Mouse (Mus musculus) erythroblast, adult 5-6 weeks (primary cell): ENCODE data around the gene S100a2. TPM values are rescaled to one million over a fixed set of nuclear protein-coding genes. Genes with fewer than 3 reads are reported as not detected.

Source experiments
- ATAC-seq: replicated peaks from 2 replicates; pipeline ENCODE4 v1.8.0; 2016; ENCODE audit warnings: moderate number of reproducible peaks, mild to moderate bottlenecking, moderate TSS enrichment, inconsistent platforms; ENCODE audit not compliant: poor library complexity, low FRiP score, severe bottlenecking
- total RNA-seq, 2 experiments: library from RNA; stranded (forward) in 1 of 2; stranded (reverse) in 1 of 2; fragments of 150-400 nt in 1 of 2; fragments of 200-764, 138-1000 nt in 1 of 2; gene quantifications; 2 replicates each; pipeline versions ENCODE4 v1.2.3 to v1.2.4; 2015 to 2017; ENCODE audit warnings: low replicate concordance in 2 of 2

Gene S100a2
- total RNA-seq, 2 experiments from 2014 or later: not detected

GRCm38 (mm10) chr3:90594466-90594865 lies 4.4 kb downstream of the S100a2 start:
- ATAC-seq: no peak

- ATAC-seq: no peak
Observed at GRCm38 (mm10) chr3:90595556-90595955, 5.5 kb downstream of the S100a2 start.

DNA sequence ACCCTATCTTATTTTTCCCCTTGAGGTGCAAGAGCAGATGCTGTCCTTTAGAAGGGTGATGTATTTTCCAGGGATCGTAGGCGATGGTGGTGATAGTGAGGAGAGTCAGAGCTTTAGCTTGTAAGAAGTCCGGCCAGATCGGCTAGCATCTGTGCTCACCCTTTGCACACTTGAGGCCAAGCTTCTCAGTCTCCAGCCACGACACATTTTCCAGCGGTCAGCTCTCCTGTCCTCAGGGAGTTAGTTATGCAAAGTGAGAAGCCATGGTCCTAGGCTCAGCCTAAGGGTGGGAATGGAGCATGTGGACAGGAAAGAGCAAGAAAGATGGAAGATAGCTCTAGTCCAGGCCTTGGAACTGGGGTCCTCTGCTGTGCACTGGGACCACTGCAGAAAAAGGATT lies 6.8 kb downstream of the S100a2 start:
- no peak for ATAC-seq

- no peak for ATAC-seq
Observed at GRCm38 (mm10) chr3:90597736-90598135, 7.7 kb downstream of the S100a2 start.

- no peak for ATAC-seq
Observed at GRCm38 (mm10) chr3:90598212-90598611, 8.2 kb downstream of the S100a2 start.

DNA sequence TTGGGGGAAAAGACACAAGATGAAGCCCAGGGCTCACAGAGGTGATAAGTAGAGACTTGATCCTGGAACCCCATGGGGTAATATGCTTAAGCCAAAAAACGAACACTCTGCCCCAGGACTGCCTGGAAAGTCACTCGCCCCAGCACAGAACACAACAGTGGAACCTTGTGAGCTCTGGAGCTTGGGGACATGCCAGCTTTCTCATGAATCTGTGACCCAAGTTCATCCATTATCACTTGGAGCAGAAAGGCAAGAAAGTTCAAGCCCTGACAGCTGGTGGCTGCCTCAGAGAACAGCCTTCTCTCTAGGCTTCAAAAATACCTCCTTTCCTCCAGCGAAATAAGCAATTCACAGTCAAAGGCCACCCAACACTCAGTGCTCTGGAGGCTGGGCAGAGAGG lies 9.4 kb downstream of the S100a2 start:
- ATAC-seq: no peak

GRCm38 (mm10) chr3:90600036-90600435 lies 10.0 kb downstream of the S100a2 start:
- no peak for ATAC-seq

GRCm38 (mm10) chr3:90600458-90601195 lies 10.6 kb downstream of the S100a2 start:
- no peak for ATAC-seq

GRCm38 (mm10) chr3:90601486-90602110 lies 11.6 kb downstream of the S100a2 start, which contains the start of gene Gm42674:
TSS of gene Gm42674 (plus strand) at chr3:90601904.
- ATAC-seq: no peak

DNA sequence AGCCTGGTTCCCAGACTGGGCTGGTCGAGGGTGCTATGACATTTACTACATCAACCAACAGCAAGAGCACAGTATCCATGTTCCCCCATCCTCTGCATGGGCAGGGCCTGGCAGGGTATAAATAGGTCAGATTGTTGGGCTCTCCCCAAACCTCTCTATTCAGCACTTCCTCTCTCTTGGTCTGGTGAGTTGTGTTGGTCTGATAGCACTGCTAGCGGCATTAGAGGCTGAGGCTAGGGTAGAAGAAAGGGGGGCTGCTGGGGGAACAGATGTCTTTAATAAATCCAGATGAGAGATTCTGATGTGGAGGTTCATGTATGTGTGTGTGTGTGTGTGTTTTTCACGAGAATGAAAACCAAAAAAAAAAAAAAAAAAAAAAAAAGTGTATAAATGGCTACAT lies 13.6 kb downstream of the S100a2 start, which contains the start of gene S100a4:
S100a4 (plus strand) TSS at position 149 of the 400 bp plus-strand sequence.
- no peak for ATAC-seq

GRCm38 (mm10) chr3:90604416-90604815 lies 14.4 kb downstream of the S100a2 start:
- no peak for ATAC-seq

GRCm38 (mm10) chr3:90605049-90605448 lies 15.0 kb downstream of the S100a2 start:
- no peak for ATAC-seq

- ATAC-seq: no peak
Observed at GRCm38 (mm10) chr3:90605736-90606135, 15.7 kb downstream of the S100a2 start.

GRCm38 (mm10) chr3:90606185-90606584 lies 16.1 kb downstream of the S100a2 start:
- no peak for ATAC-seq

DNA sequence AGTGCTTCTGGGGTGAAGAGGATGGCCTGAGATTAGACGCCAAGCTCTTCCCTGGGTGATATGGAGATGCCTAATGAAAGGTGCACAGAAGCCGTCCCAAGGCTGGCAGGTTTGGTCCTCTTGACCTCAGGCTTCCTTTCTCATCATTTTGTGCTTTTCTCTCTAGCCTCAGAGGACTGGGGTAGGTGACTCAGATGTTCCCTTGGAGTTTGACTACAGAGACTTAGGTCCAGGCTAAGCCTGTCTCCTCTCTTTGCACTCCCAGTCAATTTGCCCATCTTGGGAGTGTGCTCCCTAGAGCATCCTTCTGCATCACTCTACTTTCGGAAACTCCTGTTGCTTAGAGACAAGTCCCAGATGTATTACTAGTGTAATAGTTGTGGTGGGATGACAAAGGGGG lies 17.3 kb downstream of the S100a2 start:
- ATAC-seq: no peak

- no peak for ATAC-seq
Observed at GRCm38 (mm10) chr3:90608223-90608622, 18.2 kb downstream of the S100a2 start, which contains the start of gene S100a5. TSS of gene S100a5 (plus strand) at chr3:90608523.

GRCm38 (mm10) chr3:90609102-90609501 lies 19.1 kb downstream of the S100a2 start:
- no peak for ATAC-seq

- ATAC-seq: no peak
Observed at GRCm38 (mm10) chr3:90611494-90611893, 21.4 kb downstream of the S100a2 start.

GRCm38 (mm10) chr3:90612061-90612460 lies 22.0 kb downstream of the S100a2 start:
- ATAC-seq: no peak

DNA sequence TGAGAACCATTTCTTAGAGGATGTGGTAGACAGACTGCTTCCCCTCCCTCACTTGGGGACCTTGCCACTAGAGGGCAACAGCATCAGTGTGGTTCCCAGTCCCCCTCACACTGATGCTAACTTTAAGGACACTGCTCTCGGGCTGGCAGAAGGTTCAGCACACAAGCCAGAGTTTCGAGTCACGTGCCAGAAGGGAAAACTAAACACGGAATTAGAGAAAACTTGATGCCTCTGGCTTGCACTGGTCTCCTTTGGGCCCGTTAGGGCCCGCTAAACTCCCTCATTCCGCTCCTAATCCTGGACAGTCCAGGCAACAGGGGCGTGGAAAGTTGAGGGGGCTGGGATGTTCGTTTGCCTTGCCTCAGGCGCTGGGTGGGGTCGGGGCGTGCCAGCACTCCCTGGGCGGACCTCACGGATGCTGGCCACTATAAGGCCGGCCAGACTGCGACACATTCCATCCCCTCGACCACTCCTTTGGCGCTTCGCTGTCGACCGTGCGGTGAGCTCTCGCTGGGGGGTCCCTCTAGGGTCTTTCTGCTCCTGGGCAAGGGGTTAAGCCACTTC lies 22.8 kb downstream of the S100a2 start, which contains the start of gene S100a6:
S100a6 (plus strand) TSS at position 155 of the 564 bp plus-strand sequence.
- peak; percentile 47 for ATAC-seq
